Mouse (Mus musculus): ENCODE results near the gene Samd1.

The Samd1 gene

GRCm38 (mm10) chr8:83997511-83998141 lies at the start of gene Samd1:
Samd1 (plus strand) TSS chr8:83997672.
- in situ Hi-C loops (cut with MboI; ENCODE audit: low pct_unique_long_range_greater_than_20kb in 1 of 2, low sequenced_read_pairs in 2 of 2, unreplicated experiment in 1 of 2) = no loop called here

DNA sequence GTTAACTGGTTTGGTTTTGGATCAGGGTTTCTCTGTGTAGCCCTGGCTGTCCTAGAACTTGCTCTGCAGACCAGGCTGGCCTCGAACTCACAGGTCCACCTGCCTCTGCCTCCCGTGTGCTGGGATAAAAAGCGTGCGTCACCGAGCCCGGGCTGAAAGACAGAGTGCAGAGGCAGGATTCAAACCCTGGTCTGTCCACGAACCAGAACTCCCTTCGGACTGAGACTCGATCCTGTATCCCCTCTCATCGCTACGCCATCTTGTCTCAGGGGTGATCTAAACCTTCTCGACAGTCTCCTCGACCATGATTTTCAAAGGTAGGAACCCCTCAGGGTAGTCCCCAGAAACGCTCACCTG lies 42.7 kb upstream of the Samd1 start:
- in situ Hi-C loops (cut with MboI; ENCODE audit: low pct_unique_long_range_greater_than_20kb in 1 of 2, low sequenced_read_pairs in 2 of 2, unreplicated experiment in 1 of 2) = no loop called here

- in situ Hi-C loops (cut with MboI; ENCODE audit: low pct_unique_long_range_greater_than_20kb in 1 of 2, low sequenced_read_pairs in 2 of 2, unreplicated experiment in 1 of 2) = no loop called here
Measured at GRCm38 (mm10) chr8:83955106-83955957, 42.1 kb upstream of the Samd1 start, which contains the start of the genes Gm10644 and Asf1b. Gm10644 (minus strand) TSS chr8:83955205. Asf1b (plus strand) TSS chr8:83955507.

GRCm38 (mm10) chr8:83955958-83956218 lies 41.6 kb upstream of the Samd1 start:
- in situ Hi-C loops (cut with MboI; ENCODE audit: low pct_unique_long_range_greater_than_20kb in 1 of 2, low sequenced_read_pairs in 2 of 2, unreplicated experiment in 1 of 2) = no loop called here

DNA sequence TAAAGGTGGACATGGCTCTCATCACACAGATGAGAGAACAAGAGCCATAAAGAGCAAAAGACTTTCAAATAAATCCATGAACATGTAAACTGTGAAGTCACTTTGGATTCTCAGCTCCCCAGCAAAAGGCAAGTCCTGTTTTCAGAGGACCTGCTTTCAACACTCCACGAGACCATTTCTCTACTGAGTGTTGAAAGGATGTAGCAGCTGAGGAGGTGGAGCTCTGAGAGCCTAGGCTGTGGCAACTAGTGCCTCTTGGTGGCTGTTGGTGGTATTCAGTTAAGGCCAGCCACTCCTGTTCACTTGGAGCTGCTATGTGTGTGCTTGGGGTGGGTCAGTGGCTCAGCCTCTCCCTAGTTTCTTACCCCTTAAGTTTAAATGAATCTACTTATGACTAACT lies 40.7 kb upstream of the Samd1 start:
- in situ Hi-C loops (cut with MboI; ENCODE audit: low pct_unique_long_range_greater_than_20kb in 1 of 2, low sequenced_read_pairs in 2 of 2, unreplicated experiment in 1 of 2) = no loop called here

GRCm38 (mm10) chr8:83964015-83964765 lies 33.3 kb upstream of the Samd1 start:
- in situ Hi-C loops (cut with MboI; ENCODE audit: low pct_unique_long_range_greater_than_20kb in 1 of 2, low sequenced_read_pairs in 2 of 2, unreplicated experiment in 1 of 2) = no loop called here

GRCm38 (mm10) chr8:83967701-83968100 lies 29.8 kb upstream of the Samd1 start:
- in situ Hi-C loops (cut with MboI; ENCODE audit: low pct_unique_long_range_greater_than_20kb in 1 of 2, low sequenced_read_pairs in 2 of 2, unreplicated experiment in 1 of 2) = no loop called here

DNA sequence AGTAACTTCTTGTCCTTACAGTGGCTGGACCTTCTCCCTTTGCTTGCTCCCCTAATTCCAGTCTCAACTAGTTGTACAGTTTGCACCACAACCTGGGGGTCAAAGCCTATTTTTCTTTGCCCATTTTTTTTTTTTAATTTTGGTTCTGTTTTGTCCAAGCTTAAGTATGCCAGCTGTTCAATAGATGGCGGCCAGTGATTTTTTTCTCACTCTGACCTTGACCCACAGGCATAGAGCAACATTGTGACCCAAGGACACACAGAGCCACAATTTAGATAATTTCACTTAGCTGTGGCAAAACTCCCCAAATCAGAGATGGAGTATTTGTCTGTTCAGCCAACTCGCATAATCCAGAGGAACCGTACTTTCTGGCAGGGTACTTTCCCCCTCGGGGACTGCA lies 26.4 kb upstream of the Samd1 start:
- in situ Hi-C loops (cut with MboI; ENCODE audit: low pct_unique_long_range_greater_than_20kb in 1 of 2, low sequenced_read_pairs in 2 of 2, unreplicated experiment in 1 of 2) = no loop called here

DNA sequence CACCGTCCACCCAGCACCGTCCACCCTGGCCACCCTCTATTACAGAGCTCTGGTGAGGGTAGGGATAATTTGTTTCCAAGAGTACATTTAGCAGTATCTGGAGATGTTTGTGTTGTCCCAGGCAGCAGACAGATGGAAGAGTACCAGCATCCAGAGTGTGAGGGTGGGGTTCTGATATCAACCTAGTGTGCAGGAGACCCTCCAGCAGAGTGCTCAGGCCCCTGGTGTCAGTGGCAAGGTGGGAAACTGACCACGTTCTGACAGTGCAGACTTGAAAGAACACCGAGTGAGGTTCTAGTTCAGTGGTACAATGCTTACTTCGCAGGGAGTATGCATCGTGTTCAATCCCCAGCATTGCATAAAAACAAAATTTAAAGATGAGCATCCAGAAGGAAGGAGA lies 25.8 kb upstream of the Samd1 start:
- in situ Hi-C loops (cut with MboI; ENCODE audit: low pct_unique_long_range_greater_than_20kb in 1 of 2, low sequenced_read_pairs in 2 of 2, unreplicated experiment in 1 of 2) = no loop called here

DNA sequence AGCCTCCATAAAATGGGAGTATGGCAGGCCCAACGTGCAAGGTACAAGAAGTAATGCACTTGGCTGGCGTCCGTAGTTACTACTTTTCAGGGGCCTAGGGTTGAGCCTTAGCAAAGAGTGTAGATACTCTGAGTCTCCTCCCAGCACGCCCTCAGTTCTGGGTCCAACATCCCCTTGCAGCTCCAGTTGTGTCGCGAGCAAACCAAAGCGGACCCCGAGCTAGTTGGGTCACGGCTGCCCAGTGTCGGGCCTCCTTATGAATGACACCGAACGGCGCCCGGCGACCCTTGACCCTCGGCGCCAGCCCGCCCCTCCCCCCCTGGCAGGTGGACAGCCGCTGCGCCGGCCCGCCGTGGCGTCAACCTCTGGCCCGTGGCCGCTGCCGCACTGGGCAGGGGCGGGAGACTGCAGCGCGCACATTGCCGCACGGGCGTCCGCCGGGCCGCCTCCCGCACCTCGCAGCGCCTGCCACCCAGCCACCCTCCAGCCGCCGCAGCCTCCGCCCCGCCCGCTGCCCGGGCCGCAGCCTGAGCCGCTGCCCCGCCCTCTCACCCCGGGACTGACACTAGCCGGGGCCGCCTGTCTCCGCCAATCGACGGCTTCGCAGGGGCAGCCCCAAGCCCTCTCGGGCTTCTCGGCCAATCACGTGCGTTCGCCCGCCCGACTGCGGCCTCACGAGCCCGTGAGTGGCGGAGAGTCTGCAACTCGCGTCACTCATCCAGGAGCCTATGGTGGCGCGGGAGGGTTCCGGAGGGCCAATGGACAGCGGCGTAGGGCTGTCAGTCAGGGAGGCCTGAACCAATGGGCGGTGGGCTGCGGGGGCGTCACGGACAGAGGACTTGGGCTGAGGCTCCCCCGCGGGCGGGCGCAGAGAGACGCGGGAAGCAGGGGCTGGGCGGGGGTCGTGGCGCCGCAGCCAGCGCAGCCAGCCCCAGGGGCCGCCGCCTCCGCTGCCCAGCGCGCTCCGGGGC lies 25.0 kb upstream of the Samd1 start, which contains the start of gene Prkaca:
Gene Prkaca, plus strand, starts transcription at position 844 of the 971 bp plus-strand sequence.
- in situ Hi-C loops (cut with MboI; ENCODE audit: low pct_unique_long_range_greater_than_20kb in 1 of 2, low sequenced_read_pairs in 2 of 2, unreplicated experiment in 1 of 2) = no loop called here

DNA sequence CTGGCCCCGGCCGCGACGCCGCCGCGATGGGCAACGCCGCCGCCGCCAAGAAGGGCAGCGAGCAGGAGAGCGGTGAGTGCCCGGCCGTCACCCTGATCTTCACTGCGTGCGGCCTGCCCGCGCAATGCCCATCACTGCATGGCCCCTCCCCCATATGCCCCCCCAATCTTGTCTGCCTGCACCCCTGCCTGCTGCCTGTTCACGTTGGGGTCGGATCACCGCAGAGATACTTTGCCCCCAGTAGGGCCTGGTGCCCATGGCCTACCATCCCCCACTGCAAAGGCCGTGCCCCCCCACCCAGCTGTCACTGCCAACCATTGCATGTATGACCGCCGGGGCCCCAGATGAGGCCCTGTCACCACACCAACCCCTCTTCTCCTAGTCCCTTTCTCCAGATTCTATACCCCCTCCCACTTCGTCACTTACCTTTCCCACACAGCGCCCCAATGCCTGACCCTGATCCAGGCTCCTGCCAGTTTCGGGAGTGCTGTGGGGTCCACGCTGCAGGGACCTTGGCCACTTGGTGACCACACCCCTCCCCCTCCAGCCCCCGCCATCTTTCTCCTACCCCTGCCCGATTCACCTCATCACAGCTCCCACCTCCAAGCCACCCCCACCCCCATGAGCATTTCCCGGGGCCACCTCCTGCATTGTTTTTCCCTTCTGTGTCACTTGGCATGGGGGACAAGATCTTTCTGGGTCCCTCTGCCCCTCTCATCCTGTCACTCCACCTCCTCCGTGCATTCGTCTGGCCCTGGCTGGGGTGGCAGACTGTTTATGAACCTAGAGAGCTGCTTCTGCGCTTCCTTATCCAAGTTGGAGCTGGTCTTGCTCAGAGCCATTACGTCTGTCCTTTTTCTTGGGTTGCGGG lies 24.1 kb upstream of the Samd1 start:
- in situ Hi-C loops (cut with MboI; ENCODE audit: low pct_unique_long_range_greater_than_20kb in 1 of 2, low sequenced_read_pairs in 2 of 2, unreplicated experiment in 1 of 2) = no loop called here

DNA sequence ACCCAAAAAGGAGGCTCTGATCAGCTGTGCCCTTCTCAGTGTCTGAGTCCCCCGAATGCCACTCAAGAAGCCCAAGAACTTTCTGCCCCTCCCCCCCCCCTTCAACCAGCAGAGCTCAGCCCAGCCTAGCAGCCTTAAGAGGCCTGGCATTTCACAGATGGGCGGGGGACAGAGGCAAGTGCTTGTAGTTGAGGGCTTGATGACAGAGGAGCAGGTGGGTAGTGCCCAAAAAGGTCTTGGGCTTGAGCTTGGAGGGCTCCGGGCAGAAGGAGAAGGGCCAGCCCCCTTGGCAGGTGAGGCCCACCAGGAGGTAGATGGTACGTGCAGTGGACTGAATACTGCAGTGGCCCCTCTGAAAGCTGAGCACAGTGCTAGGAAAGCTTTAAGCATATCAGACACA lies 23.0 kb upstream of the Samd1 start:
- in situ Hi-C loops (cut with MboI; ENCODE audit: low pct_unique_long_range_greater_than_20kb in 1 of 2, low sequenced_read_pairs in 2 of 2, unreplicated experiment in 1 of 2) = no loop called here

GRCm38 (mm10) chr8:83976101-83976630 lies 21.3 kb upstream of the Samd1 start:
- in situ Hi-C loops (cut with MboI; ENCODE audit: low pct_unique_long_range_greater_than_20kb in 1 of 2, low sequenced_read_pairs in 2 of 2, unreplicated experiment in 1 of 2) = no loop called here

- in situ Hi-C loops (cut with MboI; ENCODE audit: low pct_unique_long_range_greater_than_20kb in 1 of 2, low sequenced_read_pairs in 2 of 2, unreplicated experiment in 1 of 2) = no loop called here
Measured at GRCm38 (mm10) chr8:83976779-83977350, 20.6 kb upstream of the Samd1 start.

GRCm38 (mm10) chr8:83977646-83978045 lies 19.8 kb upstream of the Samd1 start:
- in situ Hi-C loops (cut with MboI; ENCODE audit: low pct_unique_long_range_greater_than_20kb in 1 of 2, low sequenced_read_pairs in 2 of 2, unreplicated experiment in 1 of 2) = no loop called here

- in situ Hi-C loops (cut with MboI; ENCODE audit: low pct_unique_long_range_greater_than_20kb in 1 of 2, low sequenced_read_pairs in 2 of 2, unreplicated experiment in 1 of 2) = no loop called here
Measured at GRCm38 (mm10) chr8:83978200-83978599, 19.3 kb upstream of the Samd1 start.

DNA sequence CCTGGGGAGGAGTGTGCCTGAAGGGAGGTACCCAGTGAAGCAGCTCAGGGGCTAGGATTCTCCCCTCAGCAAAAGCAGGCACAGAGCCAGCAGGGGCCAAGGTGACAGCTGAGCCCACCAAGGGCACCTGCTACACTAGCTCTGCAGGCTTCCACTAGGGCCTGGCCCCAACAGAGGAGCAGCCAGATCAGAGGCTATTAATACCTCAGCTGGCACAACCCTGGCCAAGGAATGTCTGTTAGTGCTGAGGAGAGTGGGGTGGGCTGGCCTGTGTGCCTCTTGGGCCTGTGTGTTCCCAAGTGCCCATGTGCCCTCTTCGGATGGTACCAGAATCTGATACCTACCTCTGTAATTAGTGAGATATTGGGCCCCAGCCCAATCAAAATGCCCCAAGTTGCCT lies 17.2 kb upstream of the Samd1 start:
- in situ Hi-C loops (cut with MboI; ENCODE audit: low pct_unique_long_range_greater_than_20kb in 1 of 2, low sequenced_read_pairs in 2 of 2, unreplicated experiment in 1 of 2) = no loop called here
